Mouse (Mus musculus) bone marrow, adult 2 months (tissue): ENCODE data around the gene Eid3.

Experiments used
- CTCF ChIP-seq: fragments of 200-500 bp; IDR thresholded peaks from 2 replicates; pipeline ENCODE4 v1.5.1; 2011; ENCODE audit warnings: low read length, control low read depth; ENCODE audit not compliant: control insufficient read depth, insufficient read depth
- POLR2A ChIP-seq: fragments of 200-500 bp; IDR thresholded peaks from 2 replicates; pipeline ENCODE4 v1.6.1; 2011; ENCODE audit warnings: low read depth, mild to moderate bottlenecking, control low read depth, low read length, borderline replicate concordance; ENCODE audit not compliant: control insufficient read depth

DNA sequence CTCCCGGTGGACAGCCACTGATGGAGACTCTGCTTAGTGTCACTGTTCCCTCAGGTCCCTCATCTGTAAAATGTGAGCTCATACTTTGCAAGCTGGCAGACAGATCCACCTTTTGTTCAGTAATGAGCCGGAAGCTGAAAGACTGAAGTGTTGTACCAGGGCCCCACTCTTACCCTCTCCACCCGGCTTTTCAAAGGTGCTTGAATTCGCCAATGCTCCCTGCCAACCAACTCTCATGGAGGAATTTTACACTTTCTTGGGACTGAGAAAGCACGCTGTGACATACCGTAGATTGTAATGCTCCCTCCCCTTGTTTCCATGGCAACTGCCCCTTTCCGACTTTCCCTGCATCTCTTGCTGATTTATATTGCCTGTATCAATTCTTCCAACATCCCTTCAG lies 34.1 kb downstream of the Eid3 start:
- TF ChIP-seq POLR2A (no peak), CTCF (no peak)
